Mouse (Mus musculus) MEL (cell line): Measurements from ENCODE around the gene Dab2. TPM values are rescaled to one million over a fixed set of nuclear protein-coding genes. Genes with fewer than 3 reads are reported as not detected.

Source experiments
- DNase-seq: peaks from one replicate; pipeline ENCODE4 v3.0.0; 2011; ENCODE audit warnings: low read depth, low spot score
- H3K27ac ChIP-seq: 2 replicates; pipeline ENCODE4 v1.5.1; 2012; ENCODE audit warnings: low read depth, mild to moderate bottlenecking, control low read depth, low read length, moderate library complexity; ENCODE audit not compliant: control insufficient read depth
- H3K27me3 ChIP-seq, 2 experiments: fragments of 150-350 bp in 1 of 2; sonication (generic) in 1 of 2; 2 replicates each; pipeline ENCODE4 v1.6.1; 2012; ENCODE audit warnings: low read length in 2 of 2, mild to moderate bottlenecking in 2 of 2, improper control_type of control experiment in 1 of 2, moderate library complexity in 1 of 2; ENCODE audit not compliant: insufficient read depth in 2 of 2, control insufficient read depth in 1 of 2
- H3K36me3 ChIP-seq, 2 experiments: 2 replicates each; pipeline ENCODE4 v1.6.1; 2012 to 2014; ENCODE audit warnings: low read length in 2 of 2, improper control_type of control experiment in 1 of 2, inconsistent platforms in 1 of 2, mild to moderate bottlenecking in 1 of 2; ENCODE audit not compliant: insufficient read depth in 2 of 2, control insufficient read depth in 1 of 2
- H3K4me1 ChIP-seq, 2 experiments: fragments of 150-350 bp in 1 of 2; sonication (generic) in 1 of 2; 2 replicates each; pipeline ENCODE4 v1.6.1; 2012; ENCODE audit warnings: low read length in 2 of 2, improper control_type of control experiment in 1 of 2, mild to moderate bottlenecking in 1 of 2; ENCODE audit not compliant: insufficient read depth in 2 of 2, control insufficient read depth in 1 of 2
- H3K4me3 ChIP-seq, 2 experiments: fragments of 150-350 bp in 1 of 2; sonication (generic) in 1 of 2; 2 replicates each; pipeline ENCODE4 v1.5.1; 2012; ENCODE audit warnings: low read depth in 2 of 2, low read length in 2 of 2, mild to moderate bottlenecking in 2 of 2, moderate library complexity in 2 of 2, control low read depth in 1 of 2, improper control_type of control experiment in 1 of 2; ENCODE audit not compliant: control insufficient read depth in 1 of 2, insufficient read depth in 1 of 2
- H3K79me2 ChIP-seq: 2 replicates; pipeline ENCODE4 v1.6.1; 2012; ENCODE audit warnings: mild to moderate bottlenecking, low read length, moderate library complexity; ENCODE audit not compliant: control insufficient read depth, poor library complexity, insufficient read depth
- H3K9ac ChIP-seq: 2 replicates; pipeline ENCODE4 v1.6.1; 2012; ENCODE audit warnings: low read depth, mild to moderate bottlenecking, control low read depth, low read length, moderate library complexity; ENCODE audit not compliant: control insufficient read depth, poor library complexity, severe bottlenecking
- H3K9me3 ChIP-seq: fragments of 150-350 bp; sonication (generic); replicated peaks from 2 replicates; pipeline ENCODE4 v1.6.1; 2012; ENCODE audit warnings: mild to moderate bottlenecking, low read length, improper control_type of control experiment, moderate library complexity; ENCODE audit not compliant: insufficient read depth
- CHD1 ChIP-seq: IDR thresholded peaks from 2 replicates; pipeline ENCODE4 v1.6.1; 2012; ENCODE audit warnings: low read depth, mild to moderate bottlenecking, inconsistent platforms, low read length, improper control_type of control experiment
- CHD2 ChIP-seq: IDR thresholded peaks from 2 replicates; pipeline ENCODE4 v1.6.1; 2011; ENCODE audit warnings: low read length, improper control_type of control experiment
- E2F4 ChIP-seq: IDR thresholded peaks from 2 replicates; pipeline ENCODE4 v1.6.1; 2011; ENCODE audit warnings: low read depth, low read length, improper control_type of control experiment, borderline replicate concordance
- ELF1 ChIP-seq: IDR thresholded peaks from 2 replicates; pipeline ENCODE4 v1.6.1; 2014; ENCODE audit warnings: low read depth, mild to moderate bottlenecking, inconsistent platforms, low read length, improper control_type of control experiment, moderate library complexity
- EP300 ChIP-seq, 2 experiments: IDR thresholded peaks; 2 replicates each; pipeline ENCODE4 v1.6.1; 2011; ENCODE audit warnings: improper control_type of control experiment in 2 of 2, low read length in 2 of 2, low read depth in 1 of 2, mild to moderate bottlenecking in 1 of 2
- GABPA ChIP-seq: IDR thresholded peaks from 2 replicates; pipeline ENCODE4 v1.6.1; 2012; ENCODE audit warnings: low read depth, mild to moderate bottlenecking, inconsistent platforms, low read length, improper control_type of control experiment, moderate library complexity
- HCFC1 ChIP-seq: IDR thresholded peaks from 2 replicates; pipeline ENCODE4 v1.6.1; 2012; ENCODE audit warnings: low read depth, mild to moderate bottlenecking, inconsistent platforms, low read length, improper control_type of control experiment, moderate library complexity
- MAFK ChIP-seq: IDR thresholded peaks from 2 replicates; pipeline ENCODE4 v1.6.1; 2011; ENCODE audit warnings: low read depth, mild to moderate bottlenecking, low read length, improper control_type of control experiment, borderline replicate concordance
- MAZ ChIP-seq: IDR thresholded peaks from 2 replicates; pipeline ENCODE4 v1.6.1; 2012; ENCODE audit warnings: low read depth, mild to moderate bottlenecking, inconsistent platforms, low read length, improper control_type of control experiment
- MXI1 ChIP-seq: IDR thresholded peaks from 2 replicates; pipeline ENCODE4 v1.6.1; 2011; ENCODE audit warnings: mild to moderate bottlenecking, low read depth, low read length, improper control_type of control experiment
- MYC ChIP-seq: IDR thresholded peaks from 2 replicates; pipeline ENCODE4 v1.6.1; 2011; ENCODE audit warnings: low read depth, mild to moderate bottlenecking, low read length, improper control_type of control experiment, moderate library complexity
- NELFE ChIP-seq: IDR thresholded peaks from 2 replicates; pipeline ENCODE4 v1.6.1; 2011; ENCODE audit warnings: low read depth, low read length, improper control_type of control experiment
- NRF1 ChIP-seq: IDR thresholded peaks from 2 replicates; pipeline ENCODE4 v1.6.1; 2014; ENCODE audit warnings: low read depth, mild to moderate bottlenecking, inconsistent platforms, low read length, improper control_type of control experiment, moderate library complexity; ENCODE audit not compliant: poor library complexity, insufficient read depth, severe bottlenecking
- POLR2A ChIP-seq, 2 experiments: IDR thresholded peaks; 2 replicates each; pipeline ENCODE4 v1.6.1; 2011 to 2012; ENCODE audit warnings: low read length in 2 of 2, mild to moderate bottlenecking in 2 of 2, control low read depth in 1 of 2, improper control_type of control experiment in 1 of 2, low read depth in 1 of 2, moderate library complexity in 1 of 2; ENCODE audit not compliant: control insufficient read depth in 1 of 2, insufficient read depth in 1 of 2, poor library complexity in 1 of 2
- POLR2AphosphoS2 ChIP-seq: IDR thresholded peaks from 2 replicates; pipeline ENCODE4 v1.6.1; 2011; ENCODE audit warnings: low read length, improper control_type of control experiment
- POLR2AphosphoS5 ChIP-seq: IDR thresholded peaks from 2 replicates; pipeline ENCODE4 v1.6.1; 2012; ENCODE audit warnings: low read depth, borderline replicate concordance, mild to moderate bottlenecking, inconsistent platforms, low read length, moderate library complexity, mixed read lengths
- RCOR1 ChIP-seq: IDR thresholded peaks from 2 replicates; pipeline ENCODE4 v1.6.1; 2012; ENCODE audit warnings: low read depth, mild to moderate bottlenecking, inconsistent platforms, low read length, improper control_type of control experiment
- SIN3A ChIP-seq: IDR thresholded peaks from 2 replicates; pipeline ENCODE4 v1.6.1; 2012; ENCODE audit warnings: low read length, improper control_type of control experiment, inconsistent platforms
- TCF12 ChIP-seq: IDR thresholded peaks from 2 replicates; pipeline ENCODE4 v1.6.1; 2014; ENCODE audit warnings: low read depth, mild to moderate bottlenecking, inconsistent platforms, low read length, improper control_type of control experiment, moderate library complexity
- UBTF ChIP-seq: IDR thresholded peaks from 2 replicates; pipeline ENCODE4 v1.6.1; 2012; ENCODE audit warnings: low read depth, mild to moderate bottlenecking, inconsistent platforms, low read length, improper control_type of control experiment, moderate library complexity, borderline replicate concordance; ENCODE audit not compliant: insufficient read depth
- USF1 ChIP-seq: IDR thresholded peaks from 2 replicates; pipeline ENCODE4 v1.6.1; 2014; ENCODE audit warnings: low read depth, mild to moderate bottlenecking, inconsistent platforms, low read length, improper control_type of control experiment, moderate library complexity
- ZC3H11A ChIP-seq: IDR thresholded peaks from 2 replicates; pipeline ENCODE4 v1.6.1; 2012; ENCODE audit warnings: low read depth, mild to moderate bottlenecking, inconsistent platforms, low read length, improper control_type of control experiment
- ZMIZ1 ChIP-seq: IDR thresholded peaks from 2 replicates; pipeline ENCODE4 v1.6.1; 2012; ENCODE audit warnings: low read depth, mild to moderate bottlenecking, inconsistent platforms, low read length, improper control_type of control experiment, moderate library complexity
- ZNF384 ChIP-seq: IDR thresholded peaks from 2 replicates; pipeline ENCODE4 v1.6.1; 2012; ENCODE audit warnings: low read depth, mild to moderate bottlenecking, inconsistent platforms, low read length, improper control_type of control experiment
- polyA plus RNA-seq, 2 experiments: library from polyadenylated mRNA; stranded (reverse) in 1 of 2; unstranded in 1 of 2; fragments of >175 nt in 1 of 2; fragments of >200 nt in 1 of 2; gene quantifications; 2 replicates each; pipeline versions ENCODE4 v1.2.1 to v1.2.4; 2012; ENCODE audit warnings: low replicate concordance in 2 of 2, low read depth in 1 of 2; ENCODE audit not compliant: insufficient read length in 2 of 2, insufficient read depth in 1 of 2, missing spikeins in 1 of 2
- total RNA-seq: library from RNA; depleted of rRNA; stranded (reverse); fragments of 300-350 nt; gene quantifications from 2 replicates; pipeline ENCODE4 v1.2.3, GENCODE M21; 2012

Dab2 gene
- total and polyA plus RNA-seq, 3 experiments = not detected

DNA sequence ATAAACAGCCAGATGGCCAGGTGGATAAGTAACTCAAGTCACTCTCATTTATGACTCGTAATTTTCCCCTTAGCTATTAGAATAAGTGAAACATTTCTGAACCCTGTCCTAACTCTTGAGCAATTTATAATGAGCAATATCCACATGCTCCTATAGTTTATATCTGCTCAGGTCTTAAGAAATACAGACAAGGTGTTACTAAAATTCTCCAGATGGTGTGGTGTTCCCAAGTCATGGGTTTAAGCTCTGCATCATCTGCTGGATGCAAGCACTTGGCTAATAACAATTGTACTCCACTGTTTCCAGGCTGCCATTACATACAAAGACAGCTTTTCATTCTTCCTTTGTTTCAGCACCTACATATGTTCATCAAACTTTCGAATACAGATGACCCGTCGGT, 98.6 kb downstream of the Dab2 start:
- no peaks in the 10 kb centered on the region for H3K4me1 ChIP-seq
- no peak for TF ChIP-seq ZMIZ1
- no peak for TF ChIP-seq MXI1
- no peak for TF ChIP-seq SIN3A
- TF ChIP-seq GABPA = no peak
- TF ChIP-seq EP300 (IDR thresholded peaks at IDR 0.05; ENCODE audit: low read depth in 1 of 2, low read length in 2 of 2) = no peak
- TF ChIP-seq ELF1 = no peak
- TF ChIP-seq HCFC1 = no peak
- no peak for TF ChIP-seq MAZ
- no peak for TF ChIP-seq POLR2A (IDR thresholded peaks at IDR 0.05; ENCODE audit: control insufficient read depth in 1 of 2, insufficient read depth in 1 of 2, low read depth in 1 of 2, low read length in 2 of 2, poor library complexity in 1 of 2)
- TF ChIP-seq, all 39 proteins: peak for 0
- Histone ChIP-seq H3K9me3 (no peaks in the 10 kb centered on the region), H3K9ac (no peak overlapping the region), H3K79me2 (no peaks in the 10 kb centered on the region), H3K4me3 (no peak overlapping the region), H3K27me3 (no peaks in the 10 kb centered on the region; a peak in 3 of 4 replicates), H3K36me3 (no peaks in the 10 kb centered on the region), H3K27ac (no peak overlapping the region)
- no peak for DNase-seq

DNA sequence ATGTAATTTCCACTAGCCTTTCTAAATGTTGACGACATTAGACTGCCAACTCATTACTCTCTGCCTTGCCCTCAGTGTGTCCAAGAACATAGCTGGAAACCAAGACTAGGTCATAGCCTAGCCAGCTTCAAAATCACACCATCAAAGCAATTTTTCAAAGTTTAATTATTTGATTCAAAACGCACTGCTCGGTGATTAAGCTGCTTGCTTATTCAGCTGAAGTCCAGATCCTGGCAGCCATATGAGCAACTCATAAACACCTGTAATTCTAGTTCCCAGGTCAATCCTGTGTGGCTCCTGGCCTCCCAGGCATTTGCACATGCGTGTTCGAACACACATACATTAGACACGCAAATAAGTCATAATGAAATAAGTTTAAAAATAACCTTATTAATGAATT, 99.3 kb downstream of the Dab2 start:
- no peaks in the 10 kb centered on the region for H3K36me3 ChIP-seq

More for the DNA sequence above, 99.3 kb downstream of the Dab2 start:
- Histone ChIP-seq H3K27me3 (no peaks in the 10 kb centered on the region; a peak in 2 of 4 replicates), H3K79me2 (no peaks in the 10 kb centered on the region), H3K9ac (no peak overlapping the region), H3K27ac (no peak overlapping the region), H3K4me3 (no peak overlapping the region), H3K4me1 (no peaks in the 10 kb centered on the region), H3K9me3 (no peaks in the 10 kb centered on the region)
- TF ChIP-seq HCFC1 = no peak
- TF ChIP-seq UBTF = no peak
- TF ChIP-seq USF1 = no peak
- TF ChIP-seq ZC3H11A = no peak
- TF ChIP-seq CHD1 = no peak
- no peak for TF ChIP-seq RCOR1
- TF ChIP-seq MYC = no peak
- no peak for TF ChIP-seq ZNF384
- TF ChIP-seq POLR2A (IDR thresholded peaks at IDR 0.05; ENCODE audit: control insufficient read depth in 1 of 2, insufficient read depth in 1 of 2, low read depth in 1 of 2, low read length in 2 of 2, poor library complexity in 1 of 2) = no peak
- no peak for TF ChIP-seq POLR2AphosphoS2
- TF ChIP-seq NRF1 = no peak
- TF ChIP-seq ELF1 = no peak
- TF ChIP-seq EP300 (IDR thresholded peaks at IDR 0.05; ENCODE audit: low read depth in 1 of 2, low read length in 2 of 2) = no peak
- no peak for TF ChIP-seq TCF12
- no peak for TF ChIP-seq CHD2
- no peak for TF ChIP-seq MAFK
- TF ChIP-seq NELFE = no peak
- no peak for TF ChIP-seq E2F4
- TF ChIP-seq POLR2AphosphoS5 = no peak
- no peak for DNase-seq
